Mouse (Mus musculus) liver, embryonic 11.5 days (tissue): Measurements from ENCODE around the gene Nqo2. TPM values are rescaled to one million over a fixed set of nuclear protein-coding genes. Genes with fewer than 3 reads are reported as not detected.

ENCODE experiments used
- ATAC-seq: fragments of 200-750 bp; cut with Nextera tagmentation; replicated peaks from 2 replicates; pipeline ENCODE4 v1.8.0; 2017; ENCODE audit warnings: moderate number of reproducible peaks, mild to moderate bottlenecking, moderate TSS enrichment, moderate library complexity; ENCODE audit not compliant: low FRiP score
- DNase-seq: peaks from one replicate; pipeline ENCODE4 v3.0.0-alpha.2; 2017; ENCODE audit warnings: low spot score
- H3K27ac ChIP-seq: fragments of 300-500 bp; sonication (generic); 2 replicates; pipeline ENCODE4 v1.5.1; 2014; ENCODE audit warnings: mild to moderate bottlenecking, low read depth, low read length, control low read depth
- H3K27me3 ChIP-seq: fragments of 300-500 bp; sonication (generic); replicated peaks from 2 replicates; pipeline ENCODE4 v1.6.1; 2014; ENCODE audit warnings: low read length, mixed read lengths; ENCODE audit not compliant: control insufficient read depth, insufficient read depth
- H3K36me3 ChIP-seq: fragments of 300-500 bp; sonication (generic); 2 replicates; pipeline ENCODE4 v1.6.1; 2014; ENCODE audit warnings: mild to moderate bottlenecking, low read length, moderate library complexity, mixed read lengths; ENCODE audit not compliant: control insufficient read depth, insufficient read depth
- H3K4me1 ChIP-seq: fragments of 300-500 bp; sonication (generic); replicated peaks from 2 replicates; pipeline ENCODE4 v1.6.1; 2014; ENCODE audit warnings: low read length, mixed read lengths; ENCODE audit not compliant: control insufficient read depth, insufficient read depth
- H3K4me2 ChIP-seq: fragments of 300-500 bp; sonication (generic); 2 replicates; pipeline ENCODE4 v1.6.1; 2014; ENCODE audit warnings: mild to moderate bottlenecking, control low read depth, moderate library complexity
- H3K4me3 ChIP-seq: fragments of 300-500 bp; sonication (generic); 2 replicates; pipeline ENCODE4 v1.5.1; 2014; ENCODE audit warnings: low read depth, low read length, control low read depth
- H3K9ac ChIP-seq: fragments of 300-500 bp; sonication (generic); 2 replicates; pipeline ENCODE4 v1.6.1; 2014; ENCODE audit warnings: low read depth, low read length, control low read depth
- H3K9me3 ChIP-seq: fragments of 300-500 bp; sonication (generic); 2 replicates; pipeline ENCODE4 v1.6.1; 2016; ENCODE audit warnings: low read length, inconsistent platforms, mixed read lengths; ENCODE audit not compliant: control insufficient read depth
- WGBS: fragments of 180-500 bp; shearing (Covaris S2); extraction: QIAGEN DNeasy Blood & Tissue Kit; methylation state at CpG from one replicate; pipeline ENCODE4 v1.1.7; 2014; 5-methylcytosine and 5-hydroxymethylcytosine counted together
- polyA plus RNA-seq: library from polyadenylated mRNA; unstranded; fragments of >200 nt; fragmentation: Nextera tagmentation; extraction: Ambion mirVana; gene quantifications from 2 replicates; pipeline ENCODE4 v1.2.1, GENCODE M21; 2014

The Nqo2 gene
- polyA plus RNA-seq, 1 experiment from 2014 or later = 36.5 TPM

GRCm38 (mm10) chr13:33965056-33966024 is 853 bp downstream of the Nqo2 start:
- DNase-seq = no peak
- Histone ChIP-seq H3K27ac (peak overlapping the region; percentile 87), H3K27me3 (no peaks in the 10 kb centered on the region), H3K4me1 (peaks cover 10% of the 10 kb centered on the region; the same call in 1 of the 2 replicates), H3K9ac (peak overlapping the region; percentile 79), H3K4me2 (peak overlapping the region; percentile 69), H3K4me3 (peak overlapping the region; percentile 67), H3K36me3 (no peaks in the 10 kb centered on the region), H3K9me3 (no peaks in the 10 kb centered on the region)
- WGBS = 12% methylated on average over 14 of the region's 14 CpGs
- peak; percentile 88 for ATAC-seq

DNA sequence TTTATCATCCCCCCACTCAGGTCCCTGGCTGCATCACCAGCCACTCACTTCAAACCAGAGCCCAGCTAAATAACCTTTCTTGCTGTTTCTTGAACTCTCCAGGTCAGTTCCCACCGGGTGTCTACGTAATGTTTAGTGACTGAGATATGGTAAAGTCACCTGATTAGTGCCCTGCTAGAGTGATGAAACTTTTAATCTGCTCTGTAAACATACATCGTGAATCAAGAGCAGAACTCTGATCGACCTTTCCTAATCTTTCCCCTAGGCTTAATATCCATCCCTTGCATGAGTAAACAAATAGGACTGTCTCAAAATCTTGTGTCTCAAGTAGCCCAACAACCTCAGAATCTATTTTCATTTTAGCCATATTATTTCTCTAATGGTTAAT is 1.5 kb downstream of the Nqo2 start:
- H3K4me1 ChIP-seq = peaks cover 10% of the 10 kb centered on the region; the same call in 1 of the 2 replicates
- H3K27ac ChIP-seq = no peak overlapping the region; the same call in 1 of the 2 replicates
- peak overlapping the region; percentile 69 for H3K4me2 ChIP-seq
- no peak for DNase-seq
- peak overlapping the region; percentile 79; the same call in 1 of the 2 replicates for H3K9ac ChIP-seq
- H3K9me3 ChIP-seq = no peaks in the 10 kb centered on the region
- H3K27me3 ChIP-seq = no peaks in the 10 kb centered on the region
- 44% methylated on average over 4 of the region's 4 CpGs for WGBS
- peak overlapping the region; percentile 67 for H3K4me3 ChIP-seq
- ATAC-seq = no peak
- no peaks in the 10 kb centered on the region for H3K36me3 ChIP-seq

GRCm38 (mm10) chr13:33966574-33966973 is 2.1 kb downstream of the Nqo2 start:
- no peak for ATAC-seq
- no peak overlapping the region for H3K4me3 ChIP-seq
- no peak for DNase-seq

GRCm38 (mm10) chr13:33989625-33990024 is 25.1 kb downstream of the Nqo2 start:
- Histone ChIP-seq H3K4me3 (no peak overlapping the region), H3K27ac (no peak overlapping the region), H3K9me3 (no peaks in the 10 kb centered on the region), H3K4me1 (no peaks in the 10 kb centered on the region), H3K4me2 (no peak overlapping the region), H3K9ac (no peak overlapping the region), H3K27me3 (no peaks in the 10 kb centered on the region), H3K36me3 (0 out of 2 replicates have a peak, but pooled peaks cover 3% of the 10 kb centered on the region)
- DNase-seq (no peak), ATAC-seq (no peak)
- 79% methylated on average over 5 of the region's 5 CpGs for WGBS

More at GRCm38 (mm10) chr13:33966574-33966973, 2.1 kb downstream of the Nqo2 start:
- Histone ChIP-seq H3K36me3 (no peaks in the 10 kb centered on the region), H3K4me2 (no peak overlapping the region), H3K27me3 (no peaks in the 10 kb centered on the region), H3K4me1 (peaks cover 10% of the 10 kb centered on the region; the same call in 1 of the 2 replicates), H3K27ac (no peak overlapping the region), H3K9me3 (no peaks in the 10 kb centered on the region), H3K9ac (no peak overlapping the region)

GRCm38 (mm10) chr13:33995197-33995596 is 30.7 kb downstream of the Nqo2 start:
- H3K4me3 ChIP-seq = no peak overlapping the region
- DNase-seq (peak; percentile 54), ATAC-seq (peak; percentile 47)
- no peaks in the 10 kb centered on the region for H3K36me3 ChIP-seq
- no peak overlapping the region for H3K9ac ChIP-seq
- H3K9me3 ChIP-seq = no peaks in the 10 kb centered on the region
- H3K27ac ChIP-seq = no peak overlapping the region
- WGBS = 18% methylated on average over 1 of the region's 1 CpGs
- no peaks in the 10 kb centered on the region for H3K4me1 ChIP-seq
- no peaks in the 10 kb centered on the region for H3K27me3 ChIP-seq
- no peak overlapping the region for H3K4me2 ChIP-seq

- H3K4me2 ChIP-seq = peak within 1 kb of the TSS; percentile 72
- DNase-seq (peak; percentile 88), ATAC-seq (peak; percentile 99)
- no peaks in the 10 kb centered on the region for H3K27me3 ChIP-seq
- H3K4me3 ChIP-seq = peak within 1 kb of the TSS; percentile 74
- H3K9ac ChIP-seq = peak within 1 kb of the TSS; percentile 68
- WGBS = under 1% methylated on average over 92 of the region's 92 CpGs
- H3K36me3 ChIP-seq = no peaks in the 10 kb centered on the region
- H3K27ac ChIP-seq = peak within 1 kb of the TSS; percentile 73
- H3K9me3 ChIP-seq = no peaks in the 10 kb centered on the region
- H3K4me1 ChIP-seq = 0 out of 2 replicates have a peak, but pooled peaks cover 3% of the 10 kb centered on the region
These were observed 37.8 kb downstream of the Nqo2 start, which contains the start of the genes Ripk1 and Serpinb6a for GRCm38 (mm10) chr13:34002058-34003006. Gene Ripk1, plus strand, starts transcription at chr13:34002363. Gene Serpinb6a, minus strand, starts transcription at chr13:34002794.

DNA sequence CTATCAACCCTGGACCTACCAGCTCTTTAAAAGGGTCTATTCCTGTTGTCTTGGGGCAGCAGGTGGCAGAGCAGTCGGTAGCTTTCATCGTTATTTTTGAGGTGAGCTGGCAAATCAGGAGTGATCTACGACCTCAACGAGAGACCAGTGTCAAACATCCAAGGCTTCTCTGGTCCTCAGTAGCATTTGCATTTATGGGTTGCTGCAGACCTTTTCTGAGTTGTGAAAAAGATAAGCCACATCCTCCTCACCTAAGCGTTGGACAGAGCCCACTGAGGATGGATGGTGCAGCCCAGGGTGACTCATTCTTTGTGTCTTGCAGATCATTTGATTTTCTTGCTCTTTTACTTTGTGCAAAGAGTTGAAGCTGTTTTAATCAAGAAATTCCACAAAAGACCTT is 38.6 kb downstream of the Nqo2 start:
- peak overlapping the region; percentile 59 for H3K9ac ChIP-seq
- H3K27ac ChIP-seq = peak overlapping the region; percentile 73; the same call in 1 of the 2 replicates
- DNase-seq (peak; percentile 32), ATAC-seq (0 out of 2 replicates have a peak, but pooled peaks have one; percentile 9)
- H3K4me2 ChIP-seq = peak overlapping the region; percentile 72
- no peaks in the 10 kb centered on the region for H3K27me3 ChIP-seq
- 7% methylated on average over 5 of the region's 5 CpGs for WGBS
- H3K36me3 ChIP-seq = no peaks in the 10 kb centered on the region
- no peaks in the 10 kb centered on the region for H3K9me3 ChIP-seq
- peak overlapping the region; percentile 74 for H3K4me3 ChIP-seq
- 0 out of 2 replicates have a peak, but pooled peaks cover 3% of the 10 kb centered on the region for H3K4me1 ChIP-seq

- Histone ChIP-seq H3K4me1 (no peaks in the 10 kb centered on the region), H3K4me3 (no peak overlapping the region), H3K27me3 (no peaks in the 10 kb centered on the region), H3K27ac (peak overlapping the region; percentile 14; the same call in 1 of the 2 replicates), H3K9me3 (no peaks in the 10 kb centered on the region), H3K9ac (no peak overlapping the region), H3K36me3 (0 out of 2 replicates have a peak, but pooled peaks cover 2% of the 10 kb centered on the region), H3K4me2 (no peak overlapping the region)
- ATAC-seq (no peak), DNase-seq (no peak)
- 71% methylated on average over 2 of the region's 2 CpGs for WGBS
These were observed 42.7 kb downstream of the Nqo2 start for GRCm38 (mm10) chr13:34007234-34007633.
